8 mouse cellular contexts compared by ENCODE assay signal in genomic region chr8:83955106-83955957, GRCm38 (mm10). TPM values are rescaled to one million over a fixed set of nuclear protein-coding genes. Genes with fewer than 3 reads are reported as not detected.
DNase-seq lines count a peak whose midpoint lies in the region; ATAC-seq and TF ChIP-seq lines count a peak whose summit lies in the region.

Gm10644 (minus strand) TSS chr8:83955205.
Asf1b (plus strand) TSS chr8:83955507.

- no peaks in the 10 kb centered on the region for H3K9me3 ChIP-seq in hindbrain, embryonic 10.5 days
- H3K9me3 ChIP-seq in lung, postnatal 0 days (ENCODE audit: low read length), result no peaks in the 10 kb centered on the region

- peak within 1 kb of the TSS; percentile 86 for H3K27ac ChIP-seq in hindbrain, embryonic 10.5 days
- H3K27ac ChIP-seq in lung, postnatal 0 days (ENCODE audit: low read length), result peak within 1 kb of the TSS; percentile 51

- peaks cover 13% of the 10 kb centered on the region; the same call in 1 of the 2 replicates for H3K36me3 ChIP-seq in hindbrain, embryonic 10.5 days
- no peaks in the 10 kb centered on the region for H3K36me3 ChIP-seq in lung, postnatal 0 days (ENCODE audit: insufficient read depth, low read length)

- no peak for TF ChIP-seq EP300 in lung, postnatal 0 days (IDR thresholded peaks at IDR 0.05)

- no peaks in the 10 kb centered on the region for H3K27me3 ChIP-seq in hindbrain, embryonic 10.5 days (ENCODE audit: insufficient read depth, poor library complexity, severe bottlenecking)
- no peaks in the 10 kb centered on the region for H3K27me3 ChIP-seq in lung, postnatal 0 days (replicated peaks; ENCODE audit: insufficient read depth, low read length)

- peak; percentile 100 for DNase-seq in MN1 (ENCODE audit: low spot score)
- DNase-seq in cerebellum, adult 9-10 months, result peak; percentile 100
- DNase-seq in hindbrain, embryonic 10.5 days (ENCODE audit: low spot score), result peak; percentile 100
- DNase-seq in layer of hippocampus, adult 9-11 months, result peak; percentile 100
- DNase-seq in lung, postnatal 0 days (ENCODE audit: low spot score), result peak; percentile 100
- peak; percentile 93 for DNase-seq in ovary, postnatal 14 days (ENCODE audit: low spot score)
- DNase-seq in thymus, postnatal 14 days, result peak; percentile 96

- no peak within 1 kb of the TSS; the same call in 1 of the 2 replicates for H3K9ac ChIP-seq in lung, postnatal 0 days (replicated peaks; ENCODE audit: low read depth)

- peak within 1 kb of the TSS; percentile 93 for H3K4me2 ChIP-seq in lung, postnatal 0 days (replicated peaks; ENCODE audit: low read depth, low read length)

- peak; percentile 99 for ATAC-seq in frontal cortex, adult (ENCODE audit: low TSS enrichment)
- peak; percentile 99 for ATAC-seq in lung, postnatal 0 days

- under 1% methylated on average over 75 of the region's 75 CpGs for WGBS in hindbrain, embryonic 10.5 days
- under 1% methylated on average over 72 of the region's 75 CpGs for WGBS in lung, postnatal 0 days

- peak; percentile 93 for TF ChIP-seq CTCF in lung, postnatal 0 days (IDR thresholded peaks at IDR 0.05)

- H3K4me1 ChIP-seq in hindbrain, embryonic 10.5 days (replicated peaks), result peaks cover 24% of the 10 kb centered on the region
- H3K4me1 ChIP-seq in lung, postnatal 0 days (ENCODE audit: insufficient read depth, low read depth, low read length), result no peaks in the 10 kb centered on the region; the same call in 1 of the 2 replicates

- peak within 1 kb of the TSS; percentile 84 for H3K4me3 ChIP-seq in hindbrain, embryonic 10.5 days
- peak within 1 kb of the TSS; percentile 56 for H3K4me3 ChIP-seq in lung, postnatal 0 days (ENCODE audit: low read depth, low read length)

RNA-seq across cellular contexts. Expression of gene Gm10644, which starts in this region (rescaled TPM):
- polyA plus RNA-seq in hindbrain, embryonic 10.5 days (2016; fragmentation: Nextera tagmentation; extraction: Ambion mirVana), result 1.1 and 1.5 TPM in 2 replicates
- 0.12 and 0.36 TPM in 2 replicates for polyA plus RNA-seq in lung, postnatal 0 days (2015; fragmentation: Nextera tagmentation; extraction: Ambion mirVana)

RNA-seq across cellular contexts. Expression of gene Asf1b, which starts in this region (rescaled TPM):
- polyA plus RNA-seq in hindbrain, embryonic 10.5 days (2016; fragmentation: Nextera tagmentation; extraction: Ambion mirVana), result 99.1 and 112 TPM in 2 replicates
- polyA plus RNA-seq in lung, postnatal 0 days (2015; fragmentation: Nextera tagmentation; extraction: Ambion mirVana), result 7.1 and 8.0 TPM in 2 replicates

Comparison
In these comparisons a context has a peak if more than half of its experiments do, and no peak if none do; other contexts are left out.
1. Peak in every context shown above with its lines: DNase-seq, ATAC-seq, H3K4me3 ChIP-seq and H3K27ac ChIP-seq.
2. RNA of gene Asf1b (polyA plus RNA-seq): 99.1 to 112 TPM in hindbrain, embryonic 10.5 days; 7.1 to 8.0 TPM in lung, postnatal 0 days; every median in the first group is over 10 times any median in the second.